Mouse (Mus musculus): ENCODE measurements around the gene Dhrs7.

Dhrs7 gene

GRCm38 (mm10) chr12:72655775-72656174 lies 8.9 kb downstream of the Dhrs7 start:
- no peak for DNase-seq (ENCODE audit: low spot score in 2 of 2)

DNA sequence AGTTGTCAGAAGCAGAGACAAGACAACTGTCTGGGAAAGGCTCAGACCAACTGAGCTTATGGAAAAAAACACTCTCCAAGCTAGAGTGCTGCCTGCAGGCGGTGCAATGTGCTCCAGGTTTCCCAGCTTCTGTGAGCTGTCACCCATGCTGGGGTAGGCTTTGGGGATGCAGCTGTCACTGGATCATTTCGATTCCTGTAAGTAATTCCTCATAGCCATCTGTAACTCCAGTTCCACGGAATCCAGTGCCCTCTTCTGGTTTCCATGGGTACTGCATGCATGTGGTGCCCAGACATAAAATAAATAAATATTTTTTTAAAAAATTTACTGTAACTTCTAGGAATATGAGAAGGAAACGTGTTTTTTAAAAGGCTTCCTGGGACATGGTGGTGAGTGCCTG lies 10.0 kb downstream of the Dhrs7 start:
- peak in 1 of 2 experiments; percentile 51 for DNase-seq (ENCODE audit: low spot score in 2 of 2)

GRCm38 (mm10) chr12:72649611-72650330 lies 14.9 kb downstream of the Dhrs7 start, which contains the start of gene Gm4756:
Gene Gm4756 (minus strand): TSS chr12:72649661.
- DNase-seq (ENCODE audit: low spot score in 2 of 2): no peak

GRCm38 (mm10) chr12:72648921-72649320 lies 15.8 kb downstream of the Dhrs7 start:
- no peak for DNase-seq (ENCODE audit: low spot score in 2 of 2)

DNA sequence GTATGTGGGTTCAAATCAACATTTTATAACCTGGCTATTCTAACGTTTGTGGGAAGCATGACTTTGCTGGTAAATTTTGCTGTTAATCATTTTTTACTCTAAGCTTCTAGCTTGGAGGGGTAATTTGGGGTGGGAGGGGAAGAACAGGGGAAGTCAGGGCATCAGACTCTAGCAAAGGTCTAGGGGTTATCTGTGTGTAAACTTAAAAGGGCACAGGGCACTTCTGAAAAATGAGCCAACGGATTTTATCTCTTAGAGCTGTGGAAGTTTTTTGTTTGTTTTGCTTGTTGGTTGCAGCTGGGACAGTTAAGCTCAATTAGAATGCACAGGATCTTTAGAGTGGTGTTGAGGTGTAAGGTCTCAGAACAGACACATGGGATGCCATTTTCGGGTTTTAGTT lies 26.7 kb downstream of the Dhrs7 start:
- DNase-seq (ENCODE audit: low spot score in 2 of 2): no peak

DNA sequence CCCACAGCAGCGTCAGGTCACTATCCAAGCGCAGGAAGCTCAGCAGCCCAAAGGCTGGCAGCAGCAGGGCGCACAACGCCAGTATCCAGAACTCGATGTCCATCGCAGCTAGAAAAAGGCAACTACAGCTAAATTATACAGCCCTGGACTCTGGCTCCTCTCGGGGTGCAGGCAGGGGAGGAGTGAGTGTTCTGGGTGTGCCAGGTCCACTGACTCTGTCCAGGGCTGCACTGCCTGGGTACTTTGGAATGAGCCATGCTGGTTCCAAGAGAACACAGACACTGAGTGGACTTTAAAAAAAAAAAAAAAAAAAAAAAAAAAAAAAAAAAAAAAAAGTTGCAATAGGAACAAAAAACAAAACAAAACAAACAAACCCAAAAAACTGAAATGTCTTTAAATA lies 36.0 kb downstream of the Dhrs7 start:
- DNase-seq (ENCODE audit: low spot score in 2 of 2): no peak

GRCm38 (mm10) chr12:72622853-72623496 lies 41.7 kb downstream of the Dhrs7 start:
- no peak for DNase-seq (ENCODE audit: low spot score in 2 of 2)

DNA sequence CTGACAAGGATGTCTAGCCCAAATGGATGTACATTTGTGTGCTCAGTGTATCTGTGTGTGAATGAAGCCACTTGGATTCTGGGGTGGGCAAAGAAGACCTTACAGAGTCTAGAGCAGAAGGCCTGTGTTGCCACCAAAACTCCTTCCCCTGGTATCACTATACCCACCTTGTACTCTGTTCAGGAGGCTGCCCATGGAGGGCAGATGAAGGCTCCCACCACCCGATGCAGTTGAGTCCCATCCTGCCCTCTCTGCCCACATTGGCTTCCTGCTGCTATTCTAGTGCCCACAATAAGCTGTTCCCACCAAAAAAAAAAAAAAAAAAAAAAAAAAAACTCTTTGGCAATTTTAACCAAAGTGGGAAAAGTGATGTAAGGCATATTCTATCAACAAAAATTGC lies 43.3 kb downstream of the Dhrs7 start:
- no peak for DNase-seq (ENCODE audit: low spot score in 2 of 2)

- no peak for DNase-seq (ENCODE audit: low spot score in 2 of 2)
Measured at GRCm38 (mm10) chr12:72620856-72621255, 43.9 kb downstream of the Dhrs7 start.

- no peak for DNase-seq (ENCODE audit: low spot score in 2 of 2)
Measured at GRCm38 (mm10) chr12:72612053-72612452, 52.7 kb downstream of the Dhrs7 start.
